Mouse (Mus musculus): ENCODE measurements around the gene Kcnh1.

The Kcnh1 gene

GRCm38 (mm10) chr1:192542093-192542492, 351.5 kb downstream of the Kcnh1 start:
- 94% methylated on average over 2 of the region's 2 CpGs for WGBS

DNA sequence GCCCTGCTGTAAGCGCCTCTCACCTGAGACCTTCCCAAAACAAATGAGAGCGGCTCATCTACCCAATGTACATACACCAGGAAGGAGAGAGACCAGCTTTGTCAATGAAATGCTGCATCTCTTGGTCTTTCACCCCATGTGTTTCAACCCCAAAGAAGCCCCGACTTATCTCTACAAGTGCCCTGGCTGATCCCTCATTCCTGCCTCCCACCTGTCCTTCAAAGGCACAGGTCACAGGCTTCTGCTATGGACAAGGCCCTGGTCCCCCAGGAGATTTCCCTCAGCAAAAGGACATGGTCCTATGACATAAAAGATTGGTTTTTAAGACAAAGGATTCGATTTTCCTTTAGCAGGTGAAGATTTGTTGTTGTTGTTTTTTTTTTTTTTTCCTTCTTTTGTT, 353.1 kb downstream of the Kcnh1 start:
- 93% methylated on average over 4 of the region's 4 CpGs for WGBS

DNA sequence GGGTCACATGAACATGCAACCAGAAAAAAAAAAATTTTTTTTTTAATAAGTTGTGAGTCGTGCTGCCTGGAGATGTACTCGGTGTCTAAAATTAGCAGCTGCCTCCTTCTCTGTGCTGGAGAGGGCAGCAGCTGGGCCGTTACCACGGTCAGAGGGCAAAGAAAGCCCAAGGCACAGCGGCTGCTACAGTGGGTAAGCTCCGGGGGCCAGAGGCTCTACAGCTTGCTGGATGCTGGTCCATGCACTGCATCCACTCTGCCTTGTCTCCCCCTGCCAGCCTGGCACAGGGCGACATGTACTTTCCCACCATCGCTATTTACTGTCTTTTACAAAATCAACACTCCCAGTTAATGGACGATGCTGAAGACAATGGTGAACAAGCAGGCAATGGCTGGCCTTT, 353.5 kb downstream of the Kcnh1 start:
- WGBS: 74% methylated on average over 9 of the region's 9 CpGs

GRCm38 (mm10) chr1:192544901-192545300, 354.3 kb downstream of the Kcnh1 start:
- 77% methylated on average over 7 of the region's 7 CpGs for WGBS

DNA sequence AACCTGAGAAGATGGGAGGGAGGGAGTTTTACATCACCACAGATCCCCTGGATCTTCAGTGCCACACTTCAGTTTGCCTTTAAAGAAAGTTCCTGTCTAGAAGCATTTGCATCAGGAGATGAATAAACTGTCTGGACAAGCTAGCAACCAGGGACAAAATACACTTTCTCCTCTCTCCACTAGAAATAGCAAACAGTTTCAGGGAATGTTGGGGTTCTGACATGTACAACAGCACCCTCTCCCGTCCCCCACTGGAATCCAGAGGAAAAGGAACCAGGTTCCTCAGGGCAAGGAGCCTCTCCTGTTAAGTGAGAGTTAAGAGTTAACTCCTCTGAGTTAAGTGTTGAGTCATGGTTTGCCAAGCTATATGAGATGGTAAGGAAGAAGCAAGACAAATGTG, 356.3 kb downstream of the Kcnh1 start:
- 20% methylated on average over 1 of the region's 1 CpGs for WGBS

- WGBS: 93% methylated on average over 3 of the region's 3 CpGs
Observed at GRCm38 (mm10) chr1:192550561-192550960, 360.0 kb downstream of the Kcnh1 start.

DNA sequence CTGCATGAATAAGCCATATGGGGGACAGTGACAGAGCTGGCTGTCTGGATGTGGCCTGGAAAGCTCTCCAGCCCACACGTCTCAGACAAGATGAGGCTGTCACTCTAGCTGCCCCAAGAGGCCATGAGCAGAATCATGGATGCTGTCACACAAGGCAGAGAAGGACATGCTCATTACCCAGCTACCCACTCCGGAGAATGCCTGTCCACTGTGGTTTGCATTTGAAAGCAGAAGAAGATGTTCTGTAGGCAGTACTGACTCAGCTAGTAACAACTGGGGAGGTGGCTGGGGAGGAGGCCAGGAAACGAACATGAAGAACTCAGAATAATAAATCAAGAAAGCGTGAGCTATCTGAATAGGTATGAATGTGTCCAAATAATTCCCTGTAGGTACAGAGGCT, 364.9 kb downstream of the Kcnh1 start:
- WGBS: 50% methylated on average over 4 of the region's 4 CpGs

- WGBS: 44% methylated on average over 5 of the region's 5 CpGs
Observed at GRCm38 (mm10) chr1:192557978-192558594, 367.5 kb downstream of the Kcnh1 start.

DNA sequence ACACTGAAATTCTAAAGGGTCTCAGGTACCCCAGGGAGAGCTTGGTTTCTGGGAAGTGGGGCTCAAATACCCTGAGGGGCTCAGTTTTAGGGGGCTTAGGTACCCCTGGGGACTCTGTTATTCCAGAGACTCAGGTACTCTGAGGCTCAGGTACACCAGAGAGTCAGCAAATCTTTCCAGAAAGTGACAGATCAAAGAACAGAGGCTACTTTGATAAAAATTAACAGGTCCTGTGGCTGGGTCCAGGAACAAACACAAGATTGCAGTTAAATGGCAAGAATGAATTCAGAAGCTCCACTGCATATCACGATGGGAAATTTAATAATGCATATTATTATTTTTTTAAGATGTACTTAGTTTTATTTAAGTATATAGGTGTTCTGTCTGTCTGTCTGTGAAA, 368.8 kb downstream of the Kcnh1 start:
- WGBS: 79% methylated on average over 1 of the region's 1 CpGs
